Mouse (Mus musculus) C2C12 (cell line): ENCODE measurements at regions not wholly inside any gene's neighbourhood (a gene's known extent, or its start where the extent isn't known, plus 50 kb on each side); places are given as distances from the start of the nearest gene placed in this dataset.

Experiments
- H3K27me3 ChIP-seq: one replicate; pipeline ENCODE4 v1.6.1; 2011; ENCODE audit not compliant: control insufficient read depth, insufficient read depth, insufficient read length
- H3K36me3 ChIP-seq: one replicate; pipeline ENCODE4 v1.6.1; 2011; ENCODE audit not compliant: control insufficient read depth, insufficient read depth
- H3K4me3 ChIP-seq: one replicate; pipeline ENCODE4 v1.5.1; 2011; ENCODE audit warnings: mild to moderate bottlenecking, control low read depth; ENCODE audit not compliant: poor library complexity, insufficient read depth, severe bottlenecking
- H3K79me2 ChIP-seq: one replicate; pipeline ENCODE4 v1.6.1; 2011; ENCODE audit not compliant: control insufficient read depth, insufficient read depth
- H3K79me3 ChIP-seq: one replicate; pipeline ENCODE4 v1.6.1; 2011; ENCODE audit warnings: low read depth, control low read depth
- H3ac ChIP-seq: one replicate; pipeline ENCODE3; 2011; ENCODE audit warnings: low read depth; ENCODE audit not compliant: control insufficient read depth, insufficient read length
- CEBPB ChIP-seq: IDR thresholded peaks from one replicate; pipeline ENCODE4 v1.6.1; 2011; ENCODE audit warnings: low read depth, mild to moderate bottlenecking, control low read depth, moderate library complexity
- CTCF ChIP-seq: IDR thresholded peaks from one replicate; pipeline ENCODE4 v1.5.1; 2011; ENCODE audit not compliant: control insufficient read depth, insufficient read depth, insufficient read length
- FOSL1 ChIP-seq: IDR thresholded peaks from one replicate; pipeline ENCODE4 v1.8.0; 2011; ENCODE audit warnings: mild to moderate bottlenecking, low read length; ENCODE audit not compliant: poor library complexity, insufficient read depth, severe bottlenecking
- MAX ChIP-seq: IDR thresholded peaks from one replicate; pipeline ENCODE4 v1.6.1; 2011; ENCODE audit warnings: mild to moderate bottlenecking, control low read depth
- MYOD1 ChIP-seq: IDR thresholded peaks from one replicate; pipeline ENCODE4 v1.6.1; 2011; ENCODE audit warnings: low read depth; ENCODE audit not compliant: control insufficient read depth, insufficient read length
- MYOG ChIP-seq: IDR thresholded peaks from one replicate; pipeline ENCODE4 v1.6.1; 2011; ENCODE audit not compliant: control insufficient read depth, insufficient read length; ENCODE audit errors: extremely low read depth
- USF1 ChIP-seq: IDR thresholded peaks from one replicate; pipeline ENCODE4 v1.6.1; 2011; ENCODE audit warnings: low read depth, mild to moderate bottlenecking, control low read depth, moderate library complexity

DNA sequence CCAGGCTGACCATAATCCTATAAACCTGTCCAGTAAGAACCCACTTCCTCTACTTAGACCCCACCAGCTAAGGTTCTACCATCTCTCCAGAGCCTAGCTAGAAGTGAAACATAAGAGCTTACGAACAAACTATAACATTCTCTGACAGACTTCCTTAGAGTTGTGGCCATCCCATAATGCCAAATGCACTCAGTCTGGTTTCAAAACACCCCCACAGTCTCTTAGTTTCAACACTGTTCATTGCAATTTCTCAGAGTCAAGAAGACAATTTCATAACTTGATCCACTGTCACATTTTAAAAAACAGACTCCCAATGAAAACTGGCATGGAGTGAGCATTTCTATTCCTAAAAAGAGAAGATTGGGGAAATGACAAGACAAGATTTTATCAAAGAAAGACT lies 139.2 kb upstream of the Kcnip4 start:
- TF ChIP-seq FOSL1 (no peak), USF1 (no peak), MAX (no peak)
- no peak overlapping the region for H3K4me3 ChIP-seq
- H3K27me3 ChIP-seq, result no peaks in the 10 kb centered on the region
- no peaks in the 10 kb centered on the region for H3K36me3 ChIP-seq
- H3ac ChIP-seq, result no peak overlapping the region
- no peaks in the 10 kb centered on the region for H3K79me3 ChIP-seq
- no peaks in the 10 kb centered on the region for H3K79me2 ChIP-seq

DNA sequence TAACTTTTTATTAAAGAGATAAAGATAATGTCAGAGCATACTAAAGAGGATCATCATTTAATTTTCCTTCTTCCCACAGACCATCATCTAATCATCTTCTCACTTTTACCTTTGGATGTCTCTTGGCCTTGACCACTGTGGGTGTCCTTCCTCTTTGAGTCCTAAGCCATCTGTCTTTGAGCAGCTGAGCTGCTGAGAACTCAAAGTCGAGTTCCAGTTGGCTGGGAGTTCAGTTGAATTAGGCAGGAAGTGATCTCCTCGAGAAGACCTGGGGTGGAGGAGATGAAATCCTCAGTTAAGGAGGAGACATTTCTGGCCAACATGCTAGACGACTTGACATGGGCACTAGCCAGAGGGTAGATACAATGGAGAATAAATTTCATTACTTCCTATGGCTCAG lies 137.4 kb upstream of the Kcnip4 start:
- TF ChIP-seq MAX, result no peak
- no peak for TF ChIP-seq CEBPB
- no peak for TF ChIP-seq USF1
- TF ChIP-seq MYOD1, result no peak
- H3ac ChIP-seq, result no peak overlapping the region
- no peaks in the 10 kb centered on the region for H3K27me3 ChIP-seq
- no peaks in the 10 kb centered on the region for H3K79me3 ChIP-seq
- H3K79me2 ChIP-seq, result no peaks in the 10 kb centered on the region
- no peak overlapping the region for H3K4me3 ChIP-seq
- no peaks in the 10 kb centered on the region for H3K36me3 ChIP-seq

DNA sequence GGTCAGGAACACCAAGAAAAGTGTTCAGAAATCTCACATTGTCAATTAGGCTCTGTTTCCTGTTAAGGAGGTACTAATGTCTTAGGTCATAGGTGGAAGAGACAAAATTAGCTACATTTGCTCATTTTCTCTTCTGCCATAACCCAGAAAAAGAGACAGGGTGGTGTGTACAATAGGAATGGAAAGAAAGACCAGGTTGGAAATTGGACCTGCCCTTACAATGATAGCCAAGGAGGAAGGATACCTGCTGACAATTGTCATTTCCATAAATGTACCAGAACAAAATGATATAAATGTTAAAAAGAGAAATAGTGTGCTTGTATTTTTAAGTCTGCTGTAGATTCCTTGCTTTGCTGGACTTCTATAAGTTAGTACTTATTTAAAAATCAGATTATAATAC lies 135.9 kb upstream of the Kcnip4 start:
- H3ac ChIP-seq, result no peak overlapping the region

DNA sequence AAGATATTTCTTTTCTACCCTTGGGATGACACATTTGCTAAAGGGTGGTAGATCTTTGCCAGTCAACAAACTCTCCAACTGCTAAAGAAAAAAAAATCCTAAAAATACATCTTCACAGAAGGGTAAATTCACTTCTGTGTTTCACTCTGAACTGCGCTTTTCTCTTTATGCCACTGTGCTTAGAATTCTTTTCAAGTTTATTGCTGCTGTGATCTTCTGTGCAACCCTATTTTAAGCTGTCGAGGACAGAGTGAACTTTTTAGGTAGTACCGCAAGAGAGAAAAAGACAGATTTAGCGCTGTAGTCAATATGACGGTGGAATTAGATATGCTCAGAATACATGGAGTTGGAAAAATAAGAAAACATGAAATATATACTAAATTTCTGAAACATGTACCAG lies 126.2 kb upstream of the Kcnip4 start:
- no peaks in the 10 kb centered on the region for H3K79me2 ChIP-seq
- H3K4me3 ChIP-seq, result no peak overlapping the region
- H3K79me3 ChIP-seq, result no peaks in the 10 kb centered on the region
- H3K36me3 ChIP-seq, result no peaks in the 10 kb centered on the region
- TF ChIP-seq MYOG, result no peak
- TF ChIP-seq USF1, result no peak
- no peak for TF ChIP-seq MYOD1
- H3ac ChIP-seq, result no peak overlapping the region
- H3K27me3 ChIP-seq, result no peaks in the 10 kb centered on the region

More for the DNA sequence above, 135.9 kb upstream of the Kcnip4 start:
- H3K27me3 ChIP-seq, result no peaks in the 10 kb centered on the region
- H3K79me3 ChIP-seq, result no peaks in the 10 kb centered on the region
- TF ChIP-seq FOSL1, result no peak
- no peak for TF ChIP-seq MYOD1
- no peak for TF ChIP-seq CEBPB
- TF ChIP-seq MAX, result no peak
- no peak for TF ChIP-seq CTCF
- no peak for TF ChIP-seq MYOG
- no peak for TF ChIP-seq USF1
- H3K4me3 ChIP-seq, result no peak overlapping the region
- no peaks in the 10 kb centered on the region for H3K36me3 ChIP-seq
- H3K79me2 ChIP-seq, result no peaks in the 10 kb centered on the region

DNA sequence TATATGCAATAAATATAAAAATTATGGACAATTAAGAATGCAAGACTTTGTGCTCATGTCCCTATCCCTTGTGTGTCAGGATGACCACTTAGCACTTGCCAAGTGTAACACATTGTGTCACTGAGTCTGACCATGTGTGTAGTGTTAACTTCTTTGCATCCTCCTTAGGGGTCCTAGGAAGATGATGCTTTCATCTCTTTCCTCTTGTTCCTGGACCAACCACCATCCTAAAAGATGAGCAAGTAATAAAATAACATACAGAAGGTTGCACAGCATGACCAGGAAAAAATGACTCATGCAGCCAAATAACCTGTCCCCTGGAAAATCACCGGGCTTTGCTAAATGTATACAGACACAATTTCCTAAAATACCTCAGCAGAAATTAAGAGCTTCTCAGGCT lies 121.1 kb upstream of the Kcnip4 start:
- no peaks in the 10 kb centered on the region for H3K36me3 ChIP-seq
- H3ac ChIP-seq, result no peak overlapping the region
- TF ChIP-seq MYOD1 (no peak), FOSL1 (no peak), MYOG (no peak), USF1 (no peak)
- H3K79me2 ChIP-seq, result no peaks in the 10 kb centered on the region
- no peaks in the 10 kb centered on the region for H3K79me3 ChIP-seq
- no peak overlapping the region for H3K4me3 ChIP-seq
- H3K27me3 ChIP-seq, result no peaks in the 10 kb centered on the region

DNA sequence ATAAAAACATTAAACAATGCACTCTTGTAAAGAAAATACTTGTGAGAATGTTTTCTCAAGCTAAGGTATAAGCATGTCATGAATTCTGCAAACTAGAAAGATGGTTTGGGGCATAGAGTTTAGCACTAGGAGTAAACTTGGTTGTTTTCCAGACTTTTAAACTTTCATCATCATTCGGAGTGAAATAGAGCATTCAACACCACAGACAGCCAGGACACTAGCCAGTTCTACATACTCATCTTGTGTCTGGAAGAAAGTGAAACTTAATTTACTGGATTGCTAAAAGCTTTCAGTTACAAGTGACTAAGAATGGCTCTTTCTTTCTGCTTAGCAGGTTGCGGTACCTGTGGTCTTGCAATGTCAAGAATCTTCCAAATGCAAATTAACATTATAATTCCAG lies 119.9 kb upstream of the Kcnip4 start:
- no peak for TF ChIP-seq CEBPB
- TF ChIP-seq MYOD1, result no peak
- no peak for TF ChIP-seq FOSL1
- TF ChIP-seq CTCF, result no peak
- TF ChIP-seq MYOG, result no peak
- no peak for TF ChIP-seq USF1
- TF ChIP-seq MAX, result no peak
- Histone ChIP-seq H3K4me3 (no peak overlapping the region), H3K27me3 (no peaks in the 10 kb centered on the region), H3ac (no peak overlapping the region), H3K36me3 (no peaks in the 10 kb centered on the region), H3K79me2 (no peaks in the 10 kb centered on the region), H3K79me3 (no peaks in the 10 kb centered on the region)

DNA sequence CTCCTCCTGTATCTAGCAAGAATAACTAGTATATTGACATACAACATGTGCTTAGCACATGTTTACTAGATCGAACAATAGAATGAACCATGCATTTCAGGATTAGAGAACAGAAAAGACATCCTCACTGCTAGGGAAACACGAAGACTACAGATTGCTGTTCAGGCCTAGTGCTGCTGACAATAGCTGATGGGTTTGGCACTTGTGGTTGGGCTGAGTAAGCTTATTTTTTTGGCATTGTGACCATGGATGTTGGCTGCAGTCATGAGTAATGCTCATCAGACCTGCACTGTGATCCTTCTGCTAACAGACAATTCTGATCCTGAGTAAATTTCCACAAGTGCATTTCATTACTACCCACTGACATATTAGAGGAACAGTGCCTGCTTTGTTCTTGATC lies 117.7 kb upstream of the Kcnip4 start:
- Histone ChIP-seq H3K27me3 (no peaks in the 10 kb centered on the region), H3K4me3 (no peak overlapping the region), H3K36me3 (no peaks in the 10 kb centered on the region), H3K79me2 (no peaks in the 10 kb centered on the region), H3ac (no peak overlapping the region), H3K79me3 (no peaks in the 10 kb centered on the region)
- TF ChIP-seq MYOG, result no peak
- TF ChIP-seq MAX, result no peak
- no peak for TF ChIP-seq MYOD1
- no peak for TF ChIP-seq CTCF
- no peak for TF ChIP-seq FOSL1
- no peak for TF ChIP-seq USF1
- no peak for TF ChIP-seq CEBPB
